Mouse (Mus musculus) CH12.LX (cell line): ENCODE measurements at regions not wholly inside any gene's neighbourhood (a gene's known extent, or its start where the extent isn't known, plus 50 kb on each side); places are given as distances from the start of the nearest gene placed in this dataset.

Experiments used
- CTCF ChIP-seq, 2 experiments: IDR thresholded peaks in 1 of 2; conservative IDR thresholded peaks in 1 of 2; 2 replicates each; pipeline ENCODE4 v1.5.1; 2011 to 2012; ENCODE audit warnings: low read depth in 2 of 2, low read length in 2 of 2, improper control_type of control experiment in 1 of 2, inconsistent platforms in 1 of 2, mild to moderate bottlenecking in 1 of 2, moderate library complexity in 1 of 2
- EP300 ChIP-seq: IDR thresholded peaks from 2 replicates; pipeline ENCODE4 v1.6.1; 2011; ENCODE audit warnings: low read length, improper control_type of control experiment
- ETS1 ChIP-seq: conservative IDR thresholded peaks from 2 replicates; pipeline ENCODE4 v1.6.1; 2012; ENCODE audit warnings: low read depth, mild to moderate bottlenecking, inconsistent platforms, low read length, improper control_type of control experiment, moderate library complexity
- KAT2A ChIP-seq: IDR thresholded peaks from 2 replicates; pipeline ENCODE4 v1.6.1; 2012; ENCODE audit warnings: low read length, improper control_type of control experiment, inconsistent platforms; ENCODE audit not compliant: insufficient replicate concordance
- MAFK ChIP-seq: IDR thresholded peaks from 2 replicates; pipeline ENCODE4 v1.6.1; 2011; ENCODE audit warnings: low read length, improper control_type of control experiment; ENCODE audit not compliant: insufficient replicate concordance
- POLR2A ChIP-seq: IDR thresholded peaks from 2 replicates; pipeline ENCODE4 v1.6.1; 2011; ENCODE audit warnings: low read depth, mild to moderate bottlenecking, improper control_type of control experiment, low read length
- SIN3A ChIP-seq: IDR thresholded peaks from 2 replicates; pipeline ENCODE4 v1.6.1; 2012; ENCODE audit warnings: low read length, improper control_type of control experiment, inconsistent platforms

DNA sequence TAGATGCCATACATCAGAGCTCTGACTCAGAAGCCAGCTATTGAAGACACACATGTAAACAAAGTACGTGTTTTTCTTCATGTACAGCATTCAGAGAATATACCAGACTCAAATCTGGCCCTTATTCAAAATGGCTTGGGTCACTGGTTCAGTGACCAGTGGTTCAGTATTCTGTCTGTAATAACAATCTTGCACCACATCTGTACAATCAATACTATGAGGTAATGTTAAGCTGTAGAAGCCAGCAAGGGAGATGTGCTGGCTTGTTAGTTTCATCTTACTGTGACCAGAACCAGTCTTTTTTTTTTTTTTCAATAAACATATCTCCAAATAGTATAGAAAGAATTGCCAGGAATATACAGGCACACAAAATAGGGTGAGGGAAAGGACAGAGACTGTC, 229.6 kb upstream of the Dcn start:
- TF ChIP-seq CTCF (conservative IDR thresholded peaks at IDR 0.05 in 1 of 2, IDR thresholded peaks at IDR 0.05 in 1 of 2; ENCODE audit: low read depth in 2 of 2, low read length in 2 of 2) = no peak
- no peak for TF ChIP-seq ETS1
- no peak for TF ChIP-seq MAFK
- no peak for TF ChIP-seq KAT2A
- TF ChIP-seq SIN3A = no peak
- TF ChIP-seq POLR2A = no peak
- TF ChIP-seq EP300 = no peak
